Mouse (Mus musculus) hindbrain, embryonic 14.5 days (tissue): Measurements from ENCODE around the gene Srsf7. TPM values are rescaled to one million over a fixed set of nuclear protein-coding genes. Genes with fewer than 3 reads are reported as not detected.

Source experiments
- ATAC-seq: fragments of 200-750 bp; cut with Nextera tagmentation; 2 replicates; pipeline ENCODE4 v1.8.0; 2017; ENCODE audit warnings: moderate number of reproducible peaks, mild to moderate bottlenecking, moderate TSS enrichment, moderate library complexity; ENCODE audit not compliant: low FRiP score
- DNase-seq: peaks from one replicate; pipeline ENCODE4 v3.0.0-alpha.2; 2015; ENCODE audit warnings: low spot score
- H3K27ac ChIP-seq: fragments of 300-500 bp; sonication (generic); 2 replicates; pipeline ENCODE4 v1.5.1; 2014; ENCODE audit warnings: mild to moderate bottlenecking, moderate library complexity
- H3K27me3 ChIP-seq: fragments of 300-500 bp; sonication (generic); 2 replicates; pipeline ENCODE4 v1.6.1; 2014; ENCODE audit warnings: mild to moderate bottlenecking, low read length, mixed read lengths; ENCODE audit not compliant: control insufficient read depth, insufficient read depth
- H3K36me3 ChIP-seq: fragments of 300-500 bp; sonication (generic); replicated peaks from 2 replicates; pipeline ENCODE4 v1.6.1; 2014; ENCODE audit not compliant: control insufficient read depth, insufficient read depth
- H3K4me1 ChIP-seq: fragments of 300-500 bp; sonication (generic); replicated peaks from 2 replicates; pipeline ENCODE4 v1.6.1; 2014; ENCODE audit warnings: antibody characterized with exemption, low read length, mixed read lengths; ENCODE audit not compliant: control insufficient read depth, insufficient read depth
- H3K4me2 ChIP-seq: fragments of 300-500 bp; sonication (generic); replicated peaks from 2 replicates; pipeline ENCODE4 v1.6.1; 2014; ENCODE audit warnings: mild to moderate bottlenecking, moderate library complexity
- H3K4me3 ChIP-seq: fragments of 300-500 bp; sonication (generic); replicated peaks from 2 replicates; pipeline ENCODE4 v1.5.1; 2014; ENCODE audit warnings: mild to moderate bottlenecking, low read length
- H3K9ac ChIP-seq: fragments of 300-500 bp; sonication (generic); 2 replicates; pipeline ENCODE4 v1.6.1; 2014
- H3K9me3 ChIP-seq: fragments of 300-500 bp; sonication (generic); 2 replicates; pipeline ENCODE4 v1.6.1; 2016; ENCODE audit warnings: low read length; ENCODE audit not compliant: control insufficient read depth
- WGBS: fragments of 180-500 bp; shearing (Covaris S2); extraction: QIAGEN DNeasy Blood & Tissue Kit; methylation state at CpG from one replicate; pipeline ENCODE4 v1.1.7; 2014; 5-methylcytosine and 5-hydroxymethylcytosine counted together
- polyA plus RNA-seq: library from polyadenylated mRNA; unstranded; fragments of >200 nt; fragmentation: Nextera tagmentation; extraction: Ambion mirVana; gene quantifications from 2 replicates; pipeline ENCODE4 v1.2.1, GENCODE M21; 2014

Srsf7 gene
- polyA plus RNA-seq, 1 experiment from 2014 or later, result 389 TPM

DNA sequence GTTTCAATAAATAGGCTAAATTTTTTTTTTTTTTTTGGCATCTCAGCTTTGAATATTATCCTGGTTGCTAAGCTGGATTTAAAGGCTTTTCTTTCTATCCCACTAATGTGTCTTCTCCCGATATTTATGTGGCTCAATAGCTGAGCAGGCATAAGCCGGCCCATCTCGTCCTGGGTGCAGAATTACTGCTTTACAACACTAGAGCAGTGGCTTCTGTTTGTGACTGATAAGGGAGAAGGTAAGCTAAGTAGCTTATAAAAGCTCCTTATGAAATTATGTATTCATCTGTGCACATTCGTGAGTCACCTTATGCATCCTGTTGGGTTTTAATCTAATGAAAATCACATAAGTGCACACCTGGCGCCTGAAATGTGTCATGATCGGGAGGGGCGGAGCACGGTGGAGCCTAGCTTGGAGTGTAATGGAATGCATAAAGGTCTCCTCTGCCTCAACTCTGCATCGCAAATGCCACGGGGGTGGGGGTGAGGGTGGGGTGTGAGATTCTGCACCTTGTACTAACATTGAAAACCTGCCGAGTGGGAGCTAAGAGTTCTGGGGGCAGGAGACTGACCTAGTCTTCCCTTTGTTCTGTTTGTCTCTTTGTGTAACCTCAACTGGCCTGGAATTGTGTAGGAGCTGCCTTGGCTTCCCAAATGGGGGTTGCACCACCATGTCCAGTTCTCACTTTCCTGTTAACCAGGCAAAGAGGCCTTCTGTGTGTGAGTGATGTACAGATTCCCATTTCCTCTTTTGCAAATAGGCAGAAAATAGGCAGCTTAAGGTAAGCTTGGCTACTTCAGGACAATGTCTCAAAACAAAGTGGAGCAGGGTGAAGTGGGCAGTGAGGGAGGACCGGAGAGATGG lies 54.1 kb downstream of the Srsf7 start:
- H3K9ac ChIP-seq, result no peak overlapping the region
- no peak overlapping the region for H3K4me2 ChIP-seq
- H3K4me1 ChIP-seq, result peaks cover 8% of the 10 kb centered on the region
- no peaks in the 10 kb centered on the region for H3K27me3 ChIP-seq
- whole genome bisulfite sequencing, result 81% methylated on average over 12 of the region's 12 CpGs
- no peak for DNase-seq
- no peak overlapping the region for H3K27ac ChIP-seq
- ATAC-seq, result no peak
- no peaks in the 10 kb centered on the region for H3K36me3 ChIP-seq
- no peaks in the 10 kb centered on the region for H3K9me3 ChIP-seq
- no peak overlapping the region for H3K4me3 ChIP-seq

DNA sequence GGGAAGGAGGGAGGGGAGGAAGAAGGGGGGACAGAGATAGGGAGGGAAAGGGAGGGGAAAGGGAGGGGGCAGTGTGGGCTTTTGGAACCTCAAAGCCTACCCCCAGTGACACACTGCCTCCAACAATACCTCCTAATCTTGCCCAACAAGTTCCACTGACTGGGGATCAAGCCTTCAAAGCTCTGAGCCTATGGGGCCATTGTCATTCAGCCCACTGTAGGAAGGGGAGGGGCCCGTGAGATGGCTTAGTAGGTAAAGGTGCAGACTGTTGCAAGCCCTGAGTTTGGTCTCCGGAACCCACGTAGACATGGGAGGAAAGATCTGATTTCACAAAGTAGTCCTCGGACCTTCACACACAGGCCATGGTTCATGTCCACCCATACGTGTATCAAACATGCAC lies 55.8 kb downstream of the Srsf7 start:
- no peak for DNase-seq
- no peaks in the 10 kb centered on the region for H3K9me3 ChIP-seq
- H3K9ac ChIP-seq, result no peak overlapping the region
- WGBS, result 24% methylated on average over 5 of the region's 5 CpGs
- ATAC-seq, result no peak
- H3K27me3 ChIP-seq, result no peaks in the 10 kb centered on the region
- no peak overlapping the region for H3K4me2 ChIP-seq
- H3K36me3 ChIP-seq, result no peaks in the 10 kb centered on the region
- H3K27ac ChIP-seq, result no peak overlapping the region
- H3K4me3 ChIP-seq, result no peak overlapping the region
- H3K4me1 ChIP-seq, result peaks cover 11% of the 10 kb centered on the region

Other genes with a start within 250 kb of the Srsf7 start
- 62.7 and 75.2 TPM in 2 replicates for gene Hnrnpll, start 145.0 kb downstream of the Srsf7 start, polyA plus RNA-seq
- gene Galm, start 79.8 kb downstream of the Srsf7 start, polyA plus RNA-seq, result 2.2 and 2.4 TPM in 2 replicates
- gene Ttc39d, start 153 bp upstream of the Srsf7 start, polyA plus RNA-seq, result 0.15 and 0.26 TPM in 2 replicates
- 19.4 and 20.9 TPM in 2 replicates for gene Gemin6, start 17.1 kb upstream of the Srsf7 start, polyA plus RNA-seq
- gene Morn2, start 82.9 kb upstream of the Srsf7 start, polyA plus RNA-seq, result 58.1 and 64.2 TPM in 2 replicates
- gene Dhx57, start 83.2 kb upstream of the Srsf7 start, polyA plus RNA-seq, result 51.3 and 61.0 TPM in 2 replicates
- 1.5 and 2.6 TPM in 2 replicates for gene Arhgef33, start 100.1 kb upstream of the Srsf7 start, polyA plus RNA-seq
- 0.91 and 2.2 TPM in 2 replicates for gene Gm10190, start 166.2 kb upstream of the Srsf7 start, polyA plus RNA-seq